Mouse (Mus musculus) G1E (cell line): ENCODE results near the gene Ppp1r27.

Experiments
- CTCF ChIP-seq: IDR thresholded peaks from 2 replicates; pipeline ENCODE4 v1.5.1; 2012; ENCODE audit warnings: low read depth, low read length, inconsistent platforms, mixed read lengths
- GATA1 ChIP-seq: IDR thresholded peaks from 2 replicates; pipeline ENCODE4 v1.6.1; 2012; ENCODE audit warnings: borderline replicate concordance, low read length, inconsistent platforms, mixed read lengths
- POLR2AphosphoS5 ChIP-seq: IDR thresholded peaks from 2 replicates; pipeline ENCODE4 v1.6.1; 2012; ENCODE audit warnings: low read depth, low read length, inconsistent platforms; ENCODE audit not compliant: insufficient replicate concordance
- TAL1 ChIP-seq: conservative IDR thresholded peaks from 2 replicates; pipeline ENCODE4 v1.6.1; 2012; ENCODE audit warnings: low read depth, low read length, inconsistent platforms, mixed read lengths

GRCm38 (mm10) chr11:120575046-120575445 lies 24.1 kb upstream of the Ppp1r27 start:
- TF ChIP-seq CTCF, result no peak
- no peak for TF ChIP-seq POLR2AphosphoS5
- no peak for TF ChIP-seq GATA1
- TF ChIP-seq TAL1, result no peak
